Mouse (Mus musculus): ENCODE measurements around the gene Stk33. TPM values are rescaled to one million over a fixed set of nuclear protein-coding genes. Genes with fewer than 3 reads are reported as not detected.
"Not testable (repeated sequence)": the region's sequence is repeated elsewhere in the genome, so short reads cannot be mapped to it uniquely, and the experiment has no call there.

The Stk33 gene
- polyA plus RNA-seq, 1 experiment = 0.48 TPM

DNA sequence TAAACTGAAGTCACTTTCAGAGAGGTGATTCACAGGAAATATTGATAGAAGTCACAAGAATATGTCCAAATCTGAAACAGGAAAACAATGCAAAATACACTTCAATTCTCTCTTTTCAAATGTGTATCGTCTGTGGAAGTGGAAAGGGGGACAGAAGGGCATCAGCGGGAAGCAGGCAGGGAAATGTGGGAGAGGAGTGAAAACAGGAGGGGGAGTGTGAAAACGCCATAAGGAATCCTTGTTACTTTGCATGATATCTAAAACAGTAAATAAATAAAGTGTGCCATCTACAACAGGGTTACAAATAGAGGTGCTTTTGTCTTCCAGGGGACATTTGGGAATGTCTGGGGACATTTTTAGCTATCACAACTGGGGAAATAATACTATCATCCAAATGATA is 39.6 kb downstream of the Stk33 start:
- H3K9me3 ChIP-seq (replicated peaks; ENCODE audit: control insufficient read depth, insufficient read depth, low read length, poor library complexity, severe bottlenecking) = no peaks in the 10 kb centered on the region
- no peak for TF ChIP-seq EP300 (IDR thresholded peaks at IDR 0.05; ENCODE audit: insufficient read depth, low read depth, low read length)
- no peak for TF ChIP-seq CTCF (IDR thresholded peaks at IDR 0.05; ENCODE audit: low read depth, low read length)
- TF ChIP-seq POLR2A (IDR thresholded peaks at IDR 0.05; ENCODE audit: insufficient read depth, low read length) = no peak

DNA sequence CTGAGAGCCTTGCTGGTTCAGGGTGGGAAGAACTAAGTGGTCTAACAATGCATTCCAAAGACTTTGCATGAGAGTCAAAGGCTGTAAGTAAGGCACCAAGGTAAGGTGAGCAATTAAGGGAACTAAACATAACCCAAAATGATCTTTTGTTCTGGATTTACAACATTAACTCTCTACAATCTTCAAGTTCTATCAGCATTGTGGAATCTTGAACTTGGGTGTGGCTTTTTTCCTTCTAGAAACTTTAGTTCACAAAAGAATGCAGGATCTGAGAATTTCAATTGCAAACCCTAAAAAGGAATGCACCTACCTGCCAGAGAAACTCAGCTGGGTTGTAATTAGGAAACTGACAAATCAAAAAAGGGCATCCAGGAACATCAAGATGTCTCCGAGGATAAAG is 57.8 kb downstream of the Stk33 start:
- TF ChIP-seq CTCF (IDR thresholded peaks at IDR 0.05; ENCODE audit: low read depth, low read length) (no peak), POLR2A (IDR thresholded peaks at IDR 0.05; ENCODE audit: insufficient read depth, low read length) (no peak), EP300 (IDR thresholded peaks at IDR 0.05; ENCODE audit: insufficient read depth, low read depth, low read length) (no peak)
- H3K4me1 ChIP-seq (ENCODE audit: control insufficient read depth, insufficient read depth, low read length) = no peaks in the 10 kb centered on the region
- no peaks in the 10 kb centered on the region for H3K9me3 ChIP-seq (replicated peaks; ENCODE audit: control insufficient read depth, insufficient read depth, low read length, poor library complexity, severe bottlenecking)
- no peaks in the 10 kb centered on the region for H3K36me3 ChIP-seq (ENCODE audit: control insufficient read depth, insufficient read depth, low read length, poor library complexity, severe bottlenecking)
- H3K27ac ChIP-seq (ENCODE audit: insufficient read depth, low read length) = no peak overlapping the region
- H3K4me3 ChIP-seq (ENCODE audit: low read depth, low read length) = no peak overlapping the region
- H3K9ac ChIP-seq (ENCODE audit: low read depth, poor library complexity, severe bottlenecking) = no peak overlapping the region
- H3K27me3 ChIP-seq (ENCODE audit: control insufficient read depth, insufficient read depth, low read length, poor library complexity, severe bottlenecking) = no peaks in the 10 kb centered on the region

More for the DNA sequence above, 39.6 kb downstream of the Stk33 start:
- Histone ChIP-seq H3K27me3 (ENCODE audit: control insufficient read depth, insufficient read depth, low read length, poor library complexity, severe bottlenecking) (no peaks in the 10 kb centered on the region), H3K9ac (ENCODE audit: low read depth, poor library complexity, severe bottlenecking) (no peak overlapping the region), H3K36me3 (ENCODE audit: control insufficient read depth, insufficient read depth, low read length, poor library complexity, severe bottlenecking) (no peaks in the 10 kb centered on the region), H3K4me1 (ENCODE audit: control insufficient read depth, insufficient read depth, low read length) (no peaks in the 10 kb centered on the region), H3K27ac (ENCODE audit: insufficient read depth, low read length) (no peak overlapping the region), H3K4me3 (ENCODE audit: low read depth, low read length) (no peak overlapping the region)

DNA sequence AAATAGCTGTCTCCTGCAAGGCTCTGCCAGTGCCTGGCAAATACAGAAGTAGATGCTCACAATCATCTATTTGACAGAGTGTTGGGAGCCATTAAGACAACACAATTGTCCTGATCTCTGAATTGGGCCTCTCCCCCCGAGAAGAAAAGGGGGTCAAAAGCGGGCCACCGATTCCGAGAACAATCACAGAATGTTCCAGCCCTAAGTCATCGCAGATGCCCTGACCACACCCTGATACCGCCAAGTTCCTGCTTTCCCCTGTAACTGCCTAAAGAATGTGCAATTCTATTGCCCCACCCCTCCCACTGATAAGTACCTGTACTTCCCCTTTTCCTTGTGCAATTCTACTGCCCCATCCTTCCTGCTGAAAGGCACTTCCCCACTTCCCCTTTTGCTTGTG is 65.3 kb downstream of the Stk33 start:
- not testable (repeated sequence) for H3K9ac ChIP-seq (ENCODE audit: low read depth, poor library complexity, severe bottlenecking); H3K27ac ChIP-seq (ENCODE audit: insufficient read depth, low read length); H3K4me1 ChIP-seq (ENCODE audit: control insufficient read depth, insufficient read depth, low read length); H3K9me3 ChIP-seq (replicated peaks; ENCODE audit: control insufficient read depth, insufficient read depth, low read length, poor library complexity, severe bottlenecking); H3K4me3 ChIP-seq (ENCODE audit: low read depth, low read length); H3K36me3 ChIP-seq (ENCODE audit: control insufficient read depth, insufficient read depth, low read length, poor library complexity, severe bottlenecking); H3K27me3 ChIP-seq (ENCODE audit: control insufficient read depth, insufficient read depth, low read length, poor library complexity, severe bottlenecking)

DNA sequence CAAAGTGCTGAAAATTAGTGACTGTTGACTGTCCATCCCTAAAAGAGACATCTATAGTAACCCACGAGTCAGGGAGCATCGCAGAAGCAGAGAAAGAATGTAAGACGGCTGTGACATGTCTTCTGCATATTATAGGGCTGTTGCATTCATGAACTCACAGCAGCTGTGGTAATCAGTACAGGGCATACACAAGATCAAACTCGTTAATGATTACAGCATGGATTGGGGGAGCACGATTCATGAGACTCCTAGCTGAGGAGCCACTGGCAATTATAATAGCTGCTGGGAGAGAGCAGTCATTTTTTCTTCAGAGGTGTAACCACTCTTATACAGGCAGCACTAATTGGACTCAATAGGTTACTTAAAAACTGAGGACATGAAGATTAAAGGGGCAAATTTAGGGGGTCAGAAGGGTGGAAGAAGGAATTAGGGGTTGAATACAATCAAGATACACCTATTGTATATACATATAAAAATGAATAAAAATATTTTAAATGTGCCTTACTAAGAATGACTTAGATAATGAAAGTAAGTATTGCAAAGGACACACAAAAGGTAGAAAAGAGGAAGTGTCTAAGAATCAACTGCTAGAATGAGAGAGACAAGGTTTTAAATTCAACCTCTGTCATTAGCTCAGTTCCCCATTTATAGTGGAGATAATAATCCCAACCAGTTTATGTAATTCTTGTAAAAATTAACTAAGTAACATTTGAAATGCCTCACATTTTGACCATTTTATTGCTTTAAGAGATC is 80.3 kb downstream of the Stk33 start:
- no peak overlapping the region for H3K9ac ChIP-seq (ENCODE audit: low read depth, poor library complexity, severe bottlenecking)
- H3K9me3 ChIP-seq (replicated peaks; ENCODE audit: control insufficient read depth, insufficient read depth, low read length, poor library complexity, severe bottlenecking) = no peaks in the 10 kb centered on the region
- H3K4me3 ChIP-seq (ENCODE audit: low read depth, low read length) = no peak overlapping the region
- H3K36me3 ChIP-seq (ENCODE audit: control insufficient read depth, insufficient read depth, low read length, poor library complexity, severe bottlenecking) = no peaks in the 10 kb centered on the region
- no peaks in the 10 kb centered on the region for H3K4me1 ChIP-seq (ENCODE audit: control insufficient read depth, insufficient read depth, low read length)
- H3K27me3 ChIP-seq (ENCODE audit: control insufficient read depth, insufficient read depth, low read length, poor library complexity, severe bottlenecking) = no peaks in the 10 kb centered on the region
- no peak overlapping the region for H3K27ac ChIP-seq (ENCODE audit: insufficient read depth, low read length)
- TF ChIP-seq CTCF (IDR thresholded peaks at IDR 0.05; ENCODE audit: low read depth, low read length) (no peak), EP300 (IDR thresholded peaks at IDR 0.05; ENCODE audit: insufficient read depth, low read depth, low read length) (no peak), POLR2A (IDR thresholded peaks at IDR 0.05; ENCODE audit: insufficient read depth, low read length) (no peak)

DNA sequence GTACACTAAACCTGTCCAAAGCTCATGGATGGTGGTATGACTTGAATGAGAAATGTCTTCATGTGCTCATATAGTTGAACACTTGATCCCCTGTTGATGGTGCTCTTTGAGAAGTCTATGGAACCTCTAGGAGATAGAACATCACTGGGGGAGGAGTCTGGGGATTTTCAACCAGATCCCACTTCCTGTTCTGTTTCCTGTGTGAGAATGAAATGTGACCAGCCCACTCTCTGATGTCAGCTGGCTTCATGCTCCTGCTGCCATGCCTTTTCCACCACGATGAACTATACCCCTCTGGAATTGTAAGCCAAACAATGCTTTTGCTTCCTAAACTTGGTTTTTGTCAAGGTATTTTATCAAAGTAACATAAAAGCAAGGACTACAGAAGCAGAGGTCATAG is 81.0 kb downstream of the Stk33 start:
- H3K4me1 ChIP-seq (ENCODE audit: control insufficient read depth, insufficient read depth, low read length) = no peaks in the 10 kb centered on the region
- H3K36me3 ChIP-seq (ENCODE audit: control insufficient read depth, insufficient read depth, low read length, poor library complexity, severe bottlenecking) = no peaks in the 10 kb centered on the region
- no peaks in the 10 kb centered on the region for H3K9me3 ChIP-seq (replicated peaks; ENCODE audit: control insufficient read depth, insufficient read depth, low read length, poor library complexity, severe bottlenecking)
- no peak overlapping the region for H3K4me3 ChIP-seq (ENCODE audit: low read depth, low read length)
- TF ChIP-seq CTCF (IDR thresholded peaks at IDR 0.05; ENCODE audit: low read depth, low read length) = no peak
- no peak for TF ChIP-seq EP300 (IDR thresholded peaks at IDR 0.05; ENCODE audit: insufficient read depth, low read depth, low read length)
- no peak for TF ChIP-seq POLR2A (IDR thresholded peaks at IDR 0.05; ENCODE audit: insufficient read depth, low read length)
- H3K27me3 ChIP-seq (ENCODE audit: control insufficient read depth, insufficient read depth, low read length, poor library complexity, severe bottlenecking) = no peaks in the 10 kb centered on the region
- H3K27ac ChIP-seq (ENCODE audit: insufficient read depth, low read length) = no peak overlapping the region
- no peak overlapping the region for H3K9ac ChIP-seq (ENCODE audit: low read depth, poor library complexity, severe bottlenecking)

DNA sequence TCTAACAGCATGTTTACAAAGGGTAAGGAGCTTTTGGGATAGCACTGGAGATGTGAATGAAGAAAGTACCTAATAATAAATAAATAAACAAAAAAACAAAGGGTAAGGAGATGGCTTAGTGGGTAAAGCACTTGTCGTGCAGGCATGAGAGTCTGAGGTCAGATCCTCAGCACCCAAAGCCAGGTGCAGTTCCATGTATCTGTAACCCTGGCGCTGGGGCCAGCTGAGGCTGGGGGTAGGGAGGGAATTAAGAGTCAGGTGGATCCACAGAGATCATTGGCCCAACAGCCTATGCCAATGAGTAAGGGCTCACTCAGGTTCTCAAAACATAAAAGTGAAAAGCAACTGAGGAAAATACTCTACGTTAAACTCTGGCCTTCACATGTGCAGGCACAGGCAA is 91.6 kb downstream of the Stk33 start:
- H3K27ac ChIP-seq (ENCODE audit: insufficient read depth, low read length) = no peak overlapping the region
- no peak overlapping the region for H3K4me3 ChIP-seq (ENCODE audit: low read depth, low read length)
- TF ChIP-seq POLR2A (IDR thresholded peaks at IDR 0.05; ENCODE audit: insufficient read depth, low read length) = no peak
- no peak for TF ChIP-seq CTCF (IDR thresholded peaks at IDR 0.05; ENCODE audit: low read depth, low read length)
- no peak for TF ChIP-seq EP300 (IDR thresholded peaks at IDR 0.05; ENCODE audit: insufficient read depth, low read depth, low read length)
- H3K9ac ChIP-seq (ENCODE audit: low read depth, poor library complexity, severe bottlenecking) = no peak overlapping the region
- 0 out of 2 replicates have a peak, but pooled peaks cover 6% of the 10 kb centered on the region for H3K9me3 ChIP-seq (replicated peaks; ENCODE audit: control insufficient read depth, insufficient read depth, low read length, poor library complexity, severe bottlenecking)
- no peaks in the 10 kb centered on the region for H3K36me3 ChIP-seq (ENCODE audit: control insufficient read depth, insufficient read depth, low read length, poor library complexity, severe bottlenecking)
- no peaks in the 10 kb centered on the region for H3K4me1 ChIP-seq (ENCODE audit: control insufficient read depth, insufficient read depth, low read length)
- no peaks in the 10 kb centered on the region for H3K27me3 ChIP-seq (ENCODE audit: control insufficient read depth, insufficient read depth, low read length, poor library complexity, severe bottlenecking)
